Mouse (Mus musculus) left cerebral cortex, adult 18-20 months (tissue): Measurements from ENCODE around the gene Fars2. TPM values are rescaled to one million over a fixed set of nuclear protein-coding genes. Genes with fewer than 3 reads are reported as not detected.

Source experiments
- DNase-seq, 2 experiments: peaks; one replicate each; pipeline ENCODE4 v3.0.0; 2021 to 2022; ENCODE audit warnings: low spot score in 2 of 2, mixed read lengths in 1 of 2
- total RNA-seq, 2 experiments: library from RNA; stranded (reverse); gene quantifications; 2 replicates each; pipeline ENCODE4 v1.2.3; 2021

The Fars2 gene
- total RNA-seq, 2 experiments from 2014 or later: 39.5 to 43.8 TPM

- no peak for DNase-seq
Measured at GRCm38 (mm10) chr13:36285235-36285634, 168.0 kb downstream of the Fars2 start.

GRCm38 (mm10) chr13:36293511-36293910 lies 176.3 kb downstream of the Fars2 start:
- no peak for DNase-seq

GRCm38 (mm10) chr13:36294503-36294902 lies 177.3 kb downstream of the Fars2 start:
- no peak for DNase-seq

- peak; percentile 34 to 60 for DNase-seq
Measured at GRCm38 (mm10) chr13:36295848-36296247, 178.6 kb downstream of the Fars2 start.

- DNase-seq: no peak
Measured at GRCm38 (mm10) chr13:36296574-36296973, 179.4 kb downstream of the Fars2 start.

GRCm38 (mm10) chr13:36297950-36298781 lies 181.0 kb downstream of the Fars2 start:
- DNase-seq: no peak

- DNase-seq: no peak
Measured at GRCm38 (mm10) chr13:36298782-36299031, 181.5 kb downstream of the Fars2 start.

GRCm38 (mm10) chr13:36302770-36303169 lies 185.6 kb downstream of the Fars2 start:
- no peak for DNase-seq

- DNase-seq: no peak
Measured at GRCm38 (mm10) chr13:36305306-36305705, 188.1 kb downstream of the Fars2 start.

- DNase-seq: no peak
Measured at GRCm38 (mm10) chr13:36307386-36307785, 190.2 kb downstream of the Fars2 start.

- DNase-seq: no peak
Measured at GRCm38 (mm10) chr13:36309160-36309559, 191.9 kb downstream of the Fars2 start.

- DNase-seq: no peak
Measured at GRCm38 (mm10) chr13:36314218-36314617, 197.0 kb downstream of the Fars2 start.

- no peak for DNase-seq
Measured at GRCm38 (mm10) chr13:36314860-36315800, 197.9 kb downstream of the Fars2 start.

- DNase-seq: no peak
Measured at GRCm38 (mm10) chr13:36317824-36318223, 200.6 kb downstream of the Fars2 start.

- DNase-seq: no peak
Measured at GRCm38 (mm10) chr13:36324624-36325023, 207.4 kb downstream of the Fars2 start.

GRCm38 (mm10) chr13:36326539-36326938 lies 209.3 kb downstream of the Fars2 start:
- no peak for DNase-seq

GRCm38 (mm10) chr13:36329871-36330270 lies 212.7 kb downstream of the Fars2 start:
- no peak for DNase-seq

- no peak for DNase-seq
Measured at GRCm38 (mm10) chr13:36330542-36330941, 213.3 kb downstream of the Fars2 start.

GRCm38 (mm10) chr13:36334748-36335147 lies 217.5 kb downstream of the Fars2 start:
- no peak for DNase-seq

GRCm38 (mm10) chr13:36351529-36351928 lies 234.3 kb downstream of the Fars2 start:
- DNase-seq: no peak

- no peak for DNase-seq
Measured at GRCm38 (mm10) chr13:36357469-36357868, 240.3 kb downstream of the Fars2 start.

GRCm38 (mm10) chr13:36361419-36361818 lies 244.2 kb downstream of the Fars2 start:
- DNase-seq: no peak
